Mouse (Mus musculus): ENCODE measurements around the gene Gm10376. TPM values are rescaled to one million over a fixed set of nuclear protein-coding genes. Genes with fewer than 3 reads are reported as not detected.
"Not testable (repeated sequence)": the region's sequence is repeated elsewhere in the genome, so short reads cannot be mapped to it uniquely, and the experiment has no call there.

Gene Gm10376
- not detected in 2 replicates for polyA plus RNA-seq (2012; rRNA removed)

DNA sequence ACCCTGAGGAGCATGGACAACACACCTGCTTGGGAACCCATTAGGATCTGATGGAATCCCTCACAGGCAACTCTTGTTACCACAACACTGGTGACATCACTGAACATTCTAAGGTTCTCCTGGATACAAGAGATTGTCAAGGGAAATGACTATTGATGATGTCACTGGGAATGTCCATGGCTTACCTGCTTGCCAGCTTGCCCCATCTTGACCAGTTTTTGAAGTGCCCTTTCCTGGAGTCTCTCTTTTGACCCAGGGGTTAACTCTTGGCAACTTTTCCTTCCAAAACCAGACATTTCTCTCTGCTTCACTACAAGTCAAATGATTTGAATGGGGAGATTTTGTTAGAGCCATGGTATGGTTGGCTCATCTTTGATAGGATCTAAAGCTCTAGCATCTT is at the start of gene Gm10376:
Gene Gm10376, minus strand, starts transcription at position 101 of the 400 bp plus-strand sequence.
- DNase-seq (ENCODE audit: low read depth, low spot score) = not testable (repeated sequence)

DNA sequence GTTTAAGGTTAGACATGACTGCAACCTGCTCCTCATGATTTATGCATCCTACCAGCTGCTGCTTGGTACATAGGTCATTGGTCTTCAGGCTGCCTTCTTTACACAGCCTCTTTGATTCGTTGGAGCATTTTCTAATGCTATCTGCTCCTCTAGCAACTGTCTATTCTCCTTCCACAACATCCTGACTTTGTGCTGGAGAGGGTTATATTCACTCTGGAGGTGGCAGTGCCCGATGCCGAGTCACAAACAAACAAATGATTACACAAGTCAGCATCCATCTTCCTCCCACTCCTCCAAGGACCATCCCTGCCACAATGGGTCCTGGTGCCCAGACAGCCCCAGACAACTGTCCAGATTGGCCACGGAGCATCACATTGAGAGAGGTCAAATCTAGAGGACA is 44.8 kb upstream of the Gm10376 start:
- DNase-seq (ENCODE audit: low read depth, low spot score) = not testable (repeated sequence)
- 60% methylated on average over 4 of the region's 4 CpGs for WGBS

DNA sequence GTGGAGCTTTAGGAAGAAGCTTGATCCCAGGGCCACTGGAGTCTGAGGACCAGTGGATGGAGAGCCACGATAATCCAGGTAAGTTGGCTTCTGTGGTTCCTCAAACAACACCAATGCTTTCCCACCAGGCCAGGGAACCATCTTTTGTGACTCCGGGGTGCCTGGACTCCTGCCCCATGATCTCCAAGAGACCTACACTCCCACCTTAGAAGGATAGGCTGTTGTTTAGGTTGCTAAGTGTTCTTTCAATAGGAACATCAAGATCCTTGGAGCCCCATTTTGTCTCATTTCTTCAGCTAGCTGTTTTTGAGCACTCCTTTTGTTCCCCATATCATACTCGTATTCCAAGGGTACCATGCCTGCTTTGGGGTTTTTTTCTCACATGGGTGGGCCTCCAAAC is 42.6 kb upstream of the Gm10376 start:
- WGBS = 76% methylated on average over 3 of the region's 3 CpGs
- not testable (repeated sequence) for DNase-seq (ENCODE audit: low read depth, low spot score)

DNA sequence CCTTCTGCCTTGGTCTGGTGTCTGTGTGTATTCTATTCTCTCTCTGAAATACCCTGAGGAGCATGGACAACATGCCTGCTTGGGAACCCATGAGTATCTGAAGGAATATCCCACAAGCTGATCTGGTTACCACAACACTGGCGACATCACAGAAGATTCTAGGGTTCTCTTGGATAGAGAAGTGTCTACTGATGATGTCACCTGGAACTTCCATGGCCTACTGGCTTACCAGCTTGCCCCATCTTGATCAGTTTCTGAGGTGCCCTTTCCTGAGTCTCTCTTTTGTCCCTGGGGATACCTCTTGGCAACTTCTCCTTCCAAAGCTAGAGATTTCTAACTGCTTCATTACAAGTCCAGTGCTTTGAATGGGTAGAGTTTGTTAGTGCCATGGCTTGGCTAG is 21.9 kb downstream of the Gm10376 start, which contains the start of gene Gm8082:
Gene Gm8082, minus strand, starts transcription at position 101 of the 400 bp plus-strand sequence.
- WGBS = 40% methylated on average over 1 of the region's 1 CpGs
- not testable (repeated sequence) for DNase-seq (ENCODE audit: low read depth, low spot score)

Other genes with a start within 250 kb of the Gm10376 start
- gene Gm3015, start 246.8 kb downstream of the Gm10376 start, polyA plus RNA-seq (2012; rRNA removed) = not detected in 2 replicates
- gene Gm10377, start 217.6 kb downstream of the Gm10376 start, polyA plus RNA-seq (2012; rRNA removed) = not detected in 2 replicates
- not detected in 2 replicates for gene Gm21977, start 162.2 kb downstream of the Gm10376 start, polyA plus RNA-seq (2012; rRNA removed)
- gene Gm8082, start 22.0 kb downstream of the Gm10376 start, polyA plus RNA-seq (2012; rRNA removed) = not detected in 2 replicates
- gene Gm8094, start 61.0 kb upstream of the Gm10376 start, polyA plus RNA-seq (2012; rRNA removed) = not detected in 2 replicates
- gene Gm8104, start 85.0 kb upstream of the Gm10376 start, polyA plus RNA-seq (2012; rRNA removed) = not detected in 2 replicates
- gene Gm7233, start 164.2 kb upstream of the Gm10376 start, polyA plus RNA-seq (2012; rRNA removed) = not detected in 2 replicates
- gene Gm8122, start 219.7 kb upstream of the Gm10376 start, polyA plus RNA-seq (2012; rRNA removed) = not detected in 2 replicates
- not detected in 2 replicates for gene Gm8126, start 243.0 kb upstream of the Gm10376 start, polyA plus RNA-seq (2012; rRNA removed)

All from large intestine, adult 2 months (tissue).